Mouse (Mus musculus) MEL (cell line): ENCODE measurements around the gene Pxmp4.
A peak's percentile ranks its signal among the peaks of the same experiment; 100 is the strongest.

Source experiments
- CHD2 ChIP-seq: IDR thresholded peaks from 2 replicates; pipeline ENCODE4 v1.6.1; 2011; ENCODE audit warnings: low read length, improper control_type of control experiment
- CTCF ChIP-seq, 3 experiments: IDR thresholded peaks in 2 of 3; conservative IDR thresholded peaks in 1 of 3; 2 replicates each; pipeline ENCODE4 v1.5.1; 2011 to 2012; ENCODE audit warnings: low read length in 3 of 3, low read depth in 2 of 3, mild to moderate bottlenecking in 2 of 3, improper control_type of control experiment in 1 of 3, inconsistent platforms in 1 of 3, mixed read lengths in 1 of 3, moderate library complexity in 1 of 3; ENCODE audit not compliant: control insufficient read depth in 1 of 3, insufficient read depth in 1 of 3, poor library complexity in 1 of 3, severe bottlenecking in 1 of 3
- E2F4 ChIP-seq: IDR thresholded peaks from 2 replicates; pipeline ENCODE4 v1.6.1; 2011; ENCODE audit warnings: low read depth, low read length, improper control_type of control experiment, borderline replicate concordance
- EP300 ChIP-seq, 2 experiments: IDR thresholded peaks; 2 replicates each; pipeline ENCODE4 v1.6.1; 2011; ENCODE audit warnings: improper control_type of control experiment in 2 of 2, low read length in 2 of 2, low read depth in 1 of 2, mild to moderate bottlenecking in 1 of 2
- JUND ChIP-seq: IDR thresholded peaks from 2 replicates; pipeline ENCODE4 v1.6.1; 2011; ENCODE audit warnings: low read depth, mild to moderate bottlenecking, improper control_type of control experiment, low read length
- POLR2A ChIP-seq, 2 experiments: IDR thresholded peaks; 2 replicates each; pipeline ENCODE4 v1.6.1; 2011 to 2012; ENCODE audit warnings: low read length in 2 of 2, mild to moderate bottlenecking in 2 of 2, control low read depth in 1 of 2, improper control_type of control experiment in 1 of 2, low read depth in 1 of 2, moderate library complexity in 1 of 2; ENCODE audit not compliant: control insufficient read depth in 1 of 2, insufficient read depth in 1 of 2, poor library complexity in 1 of 2
- POLR2AphosphoS5 ChIP-seq: IDR thresholded peaks from 2 replicates; pipeline ENCODE4 v1.6.1; 2012; ENCODE audit warnings: low read depth, borderline replicate concordance, mild to moderate bottlenecking, inconsistent platforms, low read length, moderate library complexity, mixed read lengths
- SMC3 ChIP-seq: IDR thresholded peaks from 2 replicates; pipeline ENCODE4 v1.6.1; 2011; ENCODE audit warnings: low read depth, low read length, improper control_type of control experiment
- TAL1 ChIP-seq: IDR thresholded peaks from 2 replicates; pipeline ENCODE4 v1.6.1; 2012; ENCODE audit warnings: mild to moderate bottlenecking, inconsistent platforms, low read length, moderate library complexity, mixed read lengths
- TBP ChIP-seq: IDR thresholded peaks from 2 replicates; pipeline ENCODE4 v1.8.0; 2011; ENCODE audit warnings: low read depth, low read length, improper control_type of control experiment
- USF1 ChIP-seq: IDR thresholded peaks from 2 replicates; pipeline ENCODE4 v1.6.1; 2014; ENCODE audit warnings: low read depth, mild to moderate bottlenecking, inconsistent platforms, low read length, improper control_type of control experiment, moderate library complexity
- USF2 ChIP-seq, 2 experiments: IDR thresholded peaks; 2 replicates each; pipeline ENCODE4 v1.6.1; 2011 to 2012; ENCODE audit warnings: improper control_type of control experiment in 2 of 2, low read length in 2 of 2, borderline replicate concordance in 1 of 2, inconsistent platforms in 1 of 2, low read depth in 1 of 2, mild to moderate bottlenecking in 1 of 2; ENCODE audit not compliant: insufficient read depth in 1 of 2
- ZC3H11A ChIP-seq: IDR thresholded peaks from 2 replicates; pipeline ENCODE4 v1.6.1; 2012; ENCODE audit warnings: low read depth, mild to moderate bottlenecking, inconsistent platforms, low read length, improper control_type of control experiment

GRCm38 (mm10) chr2:154538710-154539109, 64.8 kb downstream of the Pxmp4 start:
- TF ChIP-seq ZC3H11A (no peak), POLR2A (IDR thresholded peaks at IDR 0.05; ENCODE audit: control insufficient read depth in 1 of 2, insufficient read depth in 1 of 2, low read depth in 1 of 2, low read length in 2 of 2, poor library complexity in 1 of 2) (0 out of 4 replicates have a peak, but pooled peaks of 1 of the 2 experiments have one; percentile 24), SMC3 (no peak), POLR2AphosphoS5 (no peak), CTCF (IDR thresholded peaks at IDR 0.05 in 2 of 3, conservative IDR thresholded peaks at IDR 0.05 in 1 of 3; ENCODE audit: control insufficient read depth in 1 of 3, insufficient read depth in 1 of 3, low read depth in 2 of 3, low read length in 3 of 3, poor library complexity in 1 of 3, severe bottlenecking in 1 of 3) (no peak), TAL1 (no peak), CHD2 (no peak), USF1 (no peak), USF2 (IDR thresholded peaks at IDR 0.05; ENCODE audit: borderline replicate concordance in 1 of 2, insufficient read depth in 1 of 2, low read depth in 1 of 2, low read length in 2 of 2) (no peak), EP300 (IDR thresholded peaks at IDR 0.05; ENCODE audit: low read depth in 1 of 2, low read length in 2 of 2) (peak; percentile 29 to 53; a peak in 3 of 4 replicates), TBP (no peak), JUND (no peak), E2F4 (no peak)
